Mouse (Mus musculus) embryonic facial prominence, embryonic 13.5 days (tissue): ENCODE results near the gene Vsig2. TPM values are rescaled to one million over a fixed set of nuclear protein-coding genes. Genes with fewer than 3 reads are reported as not detected.

ENCODE experiments used
- polyA plus RNA-seq: library from polyadenylated mRNA; unstranded; fragments of >200 nt; fragmentation: Nextera tagmentation; extraction: Ambion mirVana; gene quantifications from 2 replicates; pipeline ENCODE4 v1.2.1, GENCODE M21; 2015

The Vsig2 gene
- polyA plus RNA-seq, 1 experiment from 2014 or later: 1.5 TPM

Other genes with a start within 250 kb of the Vsig2 start
- gene Ccdc15, start 190.8 kb upstream of the Vsig2 start, polyA plus RNA-seq: 8.9 and 10.3 TPM in 2 replicates
- gene Hepacam, start 171.9 kb upstream of the Vsig2 start, polyA plus RNA-seq: 0.21 TPM in 1 of 2 replicates, not detected in the other
- 9.5 and 10.1 TPM in 2 replicates for gene Robo4, start 137.4 kb upstream of the Vsig2 start, polyA plus RNA-seq
- gene Robo3, start 106.0 kb upstream of the Vsig2 start, polyA plus RNA-seq: 0.44 and 0.62 TPM in 2 replicates
- gene Msantd2, start 49.9 kb upstream of the Vsig2 start, polyA plus RNA-seq: 31.1 and 34.9 TPM in 2 replicates
- gene Esam, start 11.2 kb upstream of the Vsig2 start, polyA plus RNA-seq: 39.5 and 41.7 TPM in 2 replicates
- 8.6 and 10.3 TPM in 2 replicates for gene Nrgn, start 13.6 kb downstream of the Vsig2 start, polyA plus RNA-seq
- gene Siae, start 16.4 kb downstream of the Vsig2 start, polyA plus RNA-seq: 9.5 and 10.0 TPM in 2 replicates
- 6.5 and 10.2 TPM in 2 replicates for gene Spa17, start 74.5 kb downstream of the Vsig2 start, polyA plus RNA-seq
- gene Tbrg1, start 118.1 kb downstream of the Vsig2 start, polyA plus RNA-seq: 173 and 182 TPM in 2 replicates
- gene Panx3, start 130.0 kb downstream of the Vsig2 start, polyA plus RNA-seq: 16.7 and 22.4 TPM in 2 replicates
- gene Olfr160, start 177.0 kb downstream of the Vsig2 start, polyA plus RNA-seq: not detected in 2 replicates
- 0.10 TPM in 1 of 2 replicates, not detected in the other for gene Olfr874, start 205.9 kb downstream of the Vsig2 start, polyA plus RNA-seq
- not detected in 2 replicates for gene Olfr875, start 232.6 kb downstream of the Vsig2 start, polyA plus RNA-seq